Mouse (Mus musculus): ENCODE data around the gene BC067074. TPM values are rescaled to one million over a fixed set of nuclear protein-coding genes. Genes with fewer than 3 reads are reported as not detected.

BC067074 gene
- polyA plus RNA-seq, 1 experiment = 0.72 TPM

DNA sequence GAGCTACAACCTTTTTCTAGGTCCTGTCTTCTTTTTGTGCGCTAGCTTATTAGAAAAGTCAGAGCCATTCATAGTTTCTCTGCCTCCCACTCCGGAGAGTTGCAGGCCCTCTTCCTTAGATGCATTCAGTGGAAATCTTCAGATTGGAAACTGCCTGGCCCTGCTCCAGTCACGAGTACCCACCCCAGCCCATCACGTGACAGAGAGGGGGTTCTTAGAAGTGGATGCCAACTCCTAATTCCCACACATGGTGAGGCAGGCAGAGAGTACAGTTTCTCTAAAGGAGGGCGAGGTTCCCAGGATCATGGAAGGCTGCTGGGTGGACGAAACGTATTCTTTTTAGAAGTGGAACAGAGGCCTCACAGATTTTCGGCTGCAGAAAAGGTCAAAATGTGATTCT lies 958 bp upstream of the BC067074 start:
- H3K4me1 ChIP-seq (ENCODE audit: control insufficient read depth, insufficient read depth, low read length) = no peaks in the 10 kb centered on the region; the same call in 1 of the 2 replicates
- no peak overlapping the region for H3K27ac ChIP-seq (ENCODE audit: control insufficient read depth, insufficient read depth, low read depth, low read length, poor library complexity)
- H3K4me3 ChIP-seq (replicated peaks; ENCODE audit: control insufficient read depth, low read depth, low read length) = no peak overlapping the region
- TF ChIP-seq POLR2A (IDR thresholded peaks at IDR 0.05; ENCODE audit: borderline replicate concordance, control insufficient read depth, low read depth, low read length) (no peak), CTCF (IDR thresholded peaks at IDR 0.05; ENCODE audit: control insufficient read depth, insufficient read depth, low read length) (no peak)
- 82% methylated on average over 8 of the region's 8 CpGs for whole genome bisulfite sequencing

GRCm38 (mm10) chr13:113293707-113294432 lies 911 bp downstream of the BC067074 start:
- Histone ChIP-seq H3K4me3 (replicated peaks; ENCODE audit: control insufficient read depth, low read depth, low read length) (no peak overlapping the region), H3K4me1 (ENCODE audit: control insufficient read depth, insufficient read depth, low read length) (no peaks in the 10 kb centered on the region), H3K27ac (ENCODE audit: control insufficient read depth, insufficient read depth, low read depth, low read length, poor library complexity) (no peak overlapping the region)
- WGBS = 67% methylated on average over 11 of the region's 11 CpGs
- no peak for TF ChIP-seq CTCF (IDR thresholded peaks at IDR 0.05; ENCODE audit: control insufficient read depth, insufficient read depth, low read length)
- TF ChIP-seq POLR2A (IDR thresholded peaks at IDR 0.05; ENCODE audit: borderline replicate concordance, control insufficient read depth, low read depth, low read length) = no peak

DNA sequence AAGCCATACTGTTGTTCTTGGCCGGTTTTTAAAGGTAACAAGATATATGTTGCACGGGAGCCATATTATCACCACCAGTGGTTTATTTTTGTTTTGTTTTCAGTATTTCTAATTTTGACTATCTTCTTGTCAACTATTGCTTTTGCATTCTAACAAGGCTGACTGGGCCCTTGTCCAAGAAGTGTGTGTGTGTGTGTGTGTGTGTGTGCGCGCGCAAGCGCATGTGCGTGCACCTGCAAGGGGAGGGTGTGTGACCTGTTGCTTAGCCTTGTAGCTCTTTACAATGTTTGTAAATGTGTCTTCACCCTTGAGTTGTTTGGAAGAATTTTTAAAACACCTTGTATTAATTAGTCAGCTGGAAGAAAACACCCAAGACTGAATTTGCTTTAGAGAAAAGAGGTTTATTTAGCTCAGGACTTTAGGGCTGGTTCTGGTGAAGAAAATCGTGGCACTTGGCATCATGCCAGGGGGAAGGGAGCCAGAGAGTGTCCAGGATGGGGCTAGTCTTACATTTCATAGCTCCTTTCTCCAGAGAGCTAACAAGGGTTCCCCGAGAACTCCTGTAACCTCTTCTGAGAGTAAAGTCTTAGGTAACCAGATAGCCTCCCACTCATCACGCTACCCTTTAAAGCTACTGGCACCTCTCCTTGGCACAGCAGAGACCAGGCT lies 3.0 kb downstream of the BC067074 start:
- 78% methylated on average over 10 of the region's 10 CpGs for WGBS
- TF ChIP-seq CTCF (IDR thresholded peaks at IDR 0.05; ENCODE audit: control insufficient read depth, insufficient read depth, low read length) (no peak), POLR2A (IDR thresholded peaks at IDR 0.05; ENCODE audit: borderline replicate concordance, control insufficient read depth, low read depth, low read length) (no peak)
- H3K4me3 ChIP-seq (replicated peaks; ENCODE audit: control insufficient read depth, low read depth, low read length) = no peak overlapping the region
- no peak overlapping the region for H3K27ac ChIP-seq (ENCODE audit: control insufficient read depth, insufficient read depth, low read depth, low read length, poor library complexity)
- no peaks in the 10 kb centered on the region for H3K4me1 ChIP-seq (ENCODE audit: control insufficient read depth, insufficient read depth, low read length)

- Histone ChIP-seq H3K4me1 (ENCODE audit: control insufficient read depth, insufficient read depth, low read length) (no peaks in the 10 kb centered on the region), H3K27ac (ENCODE audit: control insufficient read depth, insufficient read depth, low read depth, low read length, poor library complexity) (no peak overlapping the region), H3K4me3 (replicated peaks; ENCODE audit: control insufficient read depth, low read depth, low read length) (no peak overlapping the region)
- 84% methylated on average over 4 of the region's 4 CpGs for WGBS
- TF ChIP-seq POLR2A (IDR thresholded peaks at IDR 0.05; ENCODE audit: borderline replicate concordance, control insufficient read depth, low read depth, low read length) (no peak), CTCF (IDR thresholded peaks at IDR 0.05; ENCODE audit: control insufficient read depth, insufficient read depth, low read length) (no peak)
Observed at GRCm38 (mm10) chr13:113306581-113306980, 13.6 kb downstream of the BC067074 start.

- Histone ChIP-seq H3K4me3 (replicated peaks; ENCODE audit: control insufficient read depth, low read depth, low read length) (no peak overlapping the region), H3K27ac (ENCODE audit: control insufficient read depth, insufficient read depth, low read depth, low read length, poor library complexity) (no peak overlapping the region), H3K4me1 (ENCODE audit: control insufficient read depth, insufficient read depth, low read length) (no peaks in the 10 kb centered on the region)
- TF ChIP-seq CTCF (IDR thresholded peaks at IDR 0.05; ENCODE audit: control insufficient read depth, insufficient read depth, low read length) = no peak
- TF ChIP-seq POLR2A (IDR thresholded peaks at IDR 0.05; ENCODE audit: borderline replicate concordance, control insufficient read depth, low read depth, low read length) = no peak
- 81% methylated on average over 5 of the region's 5 CpGs for WGBS
Observed at GRCm38 (mm10) chr13:113319588-113319987, 26.6 kb downstream of the BC067074 start.

GRCm38 (mm10) chr13:113321972-113322371 lies 29.0 kb downstream of the BC067074 start:
- Histone ChIP-seq H3K27ac (ENCODE audit: control insufficient read depth, insufficient read depth, low read depth, low read length, poor library complexity) (no peak overlapping the region), H3K4me1 (ENCODE audit: control insufficient read depth, insufficient read depth, low read length) (no peaks in the 10 kb centered on the region)
- 21% methylated on average over 6 of the region's 6 CpGs for WGBS

GRCm38 (mm10) chr13:113324241-113324640 lies 31.3 kb downstream of the BC067074 start:
- 78% methylated on average over 3 of the region's 3 CpGs for WGBS
- H3K27ac ChIP-seq (ENCODE audit: control insufficient read depth, insufficient read depth, low read depth, low read length, poor library complexity) = no peak overlapping the region
- H3K4me1 ChIP-seq (ENCODE audit: control insufficient read depth, insufficient read depth, low read length) = no peaks in the 10 kb centered on the region
- TF ChIP-seq CTCF (IDR thresholded peaks at IDR 0.05; ENCODE audit: control insufficient read depth, insufficient read depth, low read length) (no peak), POLR2A (IDR thresholded peaks at IDR 0.05; ENCODE audit: borderline replicate concordance, control insufficient read depth, low read depth, low read length) (no peak)
- H3K4me3 ChIP-seq (replicated peaks; ENCODE audit: control insufficient read depth, low read depth, low read length) = no peak overlapping the region

More at GRCm38 (mm10) chr13:113321972-113322371, 29.0 kb downstream of the BC067074 start:
- TF ChIP-seq CTCF (IDR thresholded peaks at IDR 0.05; ENCODE audit: control insufficient read depth, insufficient read depth, low read length) (no peak), POLR2A (IDR thresholded peaks at IDR 0.05; ENCODE audit: borderline replicate concordance, control insufficient read depth, low read depth, low read length) (no peak)
- H3K4me3 ChIP-seq (replicated peaks; ENCODE audit: control insufficient read depth, low read depth, low read length) = no peak overlapping the region

DNA sequence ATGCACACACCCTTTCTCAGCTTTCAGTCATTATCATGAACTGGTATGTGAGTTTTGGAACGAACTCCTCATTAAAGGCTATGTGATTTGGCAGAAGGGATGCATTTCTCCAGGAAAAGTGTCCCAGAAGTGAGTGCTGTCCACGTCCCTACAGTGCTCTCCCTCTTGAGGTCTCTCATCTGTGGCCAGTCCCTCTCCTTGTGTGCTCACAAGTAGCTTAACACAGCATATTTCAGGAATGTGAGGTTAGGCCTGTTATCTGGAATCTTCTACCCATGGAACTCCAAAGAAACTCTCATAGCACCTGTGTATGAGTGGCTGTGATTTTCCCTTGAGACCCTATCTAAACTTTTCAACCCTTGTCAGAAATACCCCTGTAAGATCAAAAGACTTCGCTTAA lies 32.7 kb downstream of the BC067074 start:
- TF ChIP-seq POLR2A (IDR thresholded peaks at IDR 0.05; ENCODE audit: borderline replicate concordance, control insufficient read depth, low read depth, low read length) = no peak
- no peak for TF ChIP-seq CTCF (IDR thresholded peaks at IDR 0.05; ENCODE audit: control insufficient read depth, insufficient read depth, low read length)
- Histone ChIP-seq H3K4me1 (ENCODE audit: control insufficient read depth, insufficient read depth, low read length) (no peaks in the 10 kb centered on the region), H3K4me3 (replicated peaks; ENCODE audit: control insufficient read depth, low read depth, low read length) (no peak overlapping the region), H3K27ac (ENCODE audit: control insufficient read depth, insufficient read depth, low read depth, low read length, poor library complexity) (no peak overlapping the region)
- WGBS = 71% methylated on average over 3 of the region's 3 CpGs

All from bone marrow, adult 2 months (tissue).